Mouse (Mus musculus): ENCODE data around the gene Tmem110. TPM values are rescaled to one million over a fixed set of nuclear protein-coding genes. Genes with fewer than 3 reads are reported as not detected.

Tmem110 gene
- 10 to 100 TPM; 18.7 to 21.0 TPM for total RNA-seq (2021)

DNA sequence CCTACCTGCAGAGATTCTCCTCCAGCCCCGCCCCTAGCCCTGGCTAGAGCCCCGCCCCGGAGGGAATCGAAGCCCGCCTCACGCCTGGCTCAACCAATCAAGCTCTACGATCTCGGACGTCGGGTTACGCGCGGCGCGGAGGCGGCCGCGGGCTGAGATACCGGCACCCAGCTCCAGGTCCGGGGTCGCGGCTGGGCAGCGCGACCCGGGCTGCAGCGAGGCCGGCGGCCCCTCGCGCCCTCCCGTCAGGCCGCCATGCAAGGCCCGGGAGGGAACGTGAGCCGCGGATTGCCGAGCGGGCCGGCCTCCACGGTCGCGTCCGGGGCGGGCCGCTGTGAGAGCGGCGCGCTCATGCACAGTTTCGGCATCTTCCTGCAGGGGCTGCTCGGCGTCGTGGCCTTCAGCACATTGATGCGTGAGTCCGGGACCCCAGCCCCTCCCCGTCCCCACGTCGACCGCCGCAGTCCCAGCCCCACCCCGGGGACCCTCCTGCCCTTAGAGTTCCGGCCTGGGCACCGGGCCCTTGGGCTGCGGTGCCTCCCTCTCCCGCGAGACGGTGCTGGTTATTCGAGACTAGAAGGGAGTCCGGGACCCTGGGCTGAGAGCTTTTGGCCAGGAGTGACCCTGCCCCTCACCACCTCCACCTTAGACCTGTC lies at the start of gene Tmem110:
TSS of gene Tmem110 (plus strand) at position 115 of the 656 bp plus-strand sequence.
- peak; percentile 87 to 89 for DNase-seq (ENCODE audit: low spot score in 2 of 2)
- intact Hi-C loops (cut with DNase I), result loop anchor here (5.0 kb wide), 1 partner anchor 42 kb away; no protein-coding TSS in a partner anchor

DNA sequence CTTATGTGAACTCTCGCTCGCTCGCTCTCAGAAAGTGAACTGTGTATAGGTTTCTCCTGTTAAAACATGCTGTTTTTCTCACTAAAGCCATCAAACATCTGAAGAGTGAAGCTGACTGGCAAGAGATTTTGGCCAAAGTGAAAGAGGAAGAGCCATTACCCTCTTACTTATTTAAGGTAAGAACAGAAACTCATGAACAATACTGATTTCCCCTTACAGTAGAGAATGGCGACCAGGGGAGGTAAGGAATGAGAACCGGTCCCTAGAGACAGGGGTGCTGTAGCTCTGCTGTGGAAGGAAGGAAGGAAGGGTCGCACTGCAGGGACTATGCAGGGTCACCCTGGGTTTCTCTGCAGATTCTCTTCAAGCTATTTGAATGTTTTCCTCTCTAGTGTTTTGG lies 40.8 kb upstream of the Tmem110 start:
- no peak for DNase-seq (ENCODE audit: low spot score in 2 of 2)
- intact Hi-C loops (cut with DNase I), result no loop called here

- peak; percentile 33 to 82 for DNase-seq (ENCODE audit: low spot score in 2 of 2)
- intact Hi-C loops (cut with DNase I), result no loop called here
These were observed 35.9 kb upstream of the Tmem110 start for GRCm38 (mm10) chr14:30789471-30789870.

- DNase-seq (ENCODE audit: low spot score in 2 of 2), result no peak
- intact Hi-C loops (cut with DNase I), result no loop called here
These were observed 32.5 kb upstream of the Tmem110 start for GRCm38 (mm10) chr14:30792871-30793270.

DNA sequence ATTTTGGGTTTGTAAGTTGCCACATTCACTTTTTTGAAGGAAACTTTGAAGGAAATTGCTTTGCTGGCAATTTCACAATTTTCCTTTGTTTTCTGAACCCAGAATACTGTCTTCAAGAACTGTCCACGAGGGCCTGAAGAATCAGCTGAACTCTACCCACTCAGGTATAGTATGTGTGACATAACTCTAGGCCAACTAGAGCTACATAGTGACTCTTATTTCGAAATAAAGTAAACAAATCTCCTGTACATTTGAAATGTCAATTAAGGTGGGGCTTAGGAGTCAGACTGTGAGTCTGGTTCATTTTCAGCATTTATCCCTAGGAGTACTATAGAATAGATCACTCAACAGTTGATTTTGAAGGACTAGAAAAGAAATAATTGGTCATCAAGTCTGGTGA lies 23.6 kb upstream of the Tmem110 start:
- DNase-seq (ENCODE audit: low spot score in 2 of 2), result no peak
- intact Hi-C loops (cut with DNase I), result no loop called here

DNA sequence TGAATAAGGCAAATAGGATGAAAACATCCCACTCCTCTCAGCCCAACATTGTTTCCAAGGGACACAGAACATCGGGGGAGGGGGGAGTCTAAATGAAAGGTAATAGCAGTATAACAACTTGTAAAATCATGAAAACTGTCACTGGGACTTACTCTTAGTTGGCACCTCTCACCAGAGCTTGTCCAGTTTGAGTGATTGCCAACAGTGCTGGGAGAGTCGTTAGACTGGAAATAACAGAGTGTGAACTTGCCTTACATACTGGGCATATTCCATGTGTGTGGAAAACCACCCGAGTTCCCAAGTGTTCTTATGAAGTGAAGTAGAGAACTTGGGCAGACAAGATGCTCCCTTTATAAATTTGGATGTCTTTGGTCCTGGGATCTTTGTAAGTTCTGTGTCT lies 4.3 kb upstream of the Tmem110 start:
- no peak for DNase-seq (ENCODE audit: low spot score in 2 of 2)
- intact Hi-C loops (cut with DNase I), result no loop called here

DNA sequence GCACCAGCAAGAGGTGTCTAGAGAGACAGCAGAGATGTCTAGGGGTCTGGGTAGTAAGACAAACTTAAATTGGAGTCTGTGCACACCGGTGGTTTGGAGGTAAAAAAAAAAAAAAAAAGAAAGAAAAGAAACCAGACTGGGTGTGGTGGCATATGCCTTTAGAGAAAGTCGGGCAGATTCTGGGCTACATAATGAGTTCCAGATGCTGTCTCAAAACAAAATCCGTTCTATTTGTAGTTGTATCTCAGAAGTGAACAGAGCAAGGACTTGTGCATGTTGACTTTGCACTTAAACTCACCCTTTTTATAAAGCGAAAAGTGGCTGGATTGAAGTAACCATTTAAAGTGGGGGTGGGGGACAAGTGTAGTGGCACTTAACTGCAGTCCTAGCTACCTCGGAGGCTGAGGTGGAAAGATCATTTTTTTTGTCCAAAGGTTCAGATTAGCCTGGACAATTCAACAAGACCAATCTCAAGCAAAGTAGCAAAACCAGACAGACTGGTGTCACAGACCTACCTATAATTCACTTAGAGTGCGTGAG lies 864 bp upstream of the Tmem110 start:
- intact Hi-C loops (cut with DNase I), result no loop called here
- DNase-seq (ENCODE audit: low spot score in 2 of 2), result no peak

- intact Hi-C loops (cut with DNase I), result loop anchor here (5.0 kb wide), 1 partner anchor 42 kb away; no protein-coding TSS in a partner anchor
- DNase-seq (ENCODE audit: low spot score in 2 of 2), result no peak
These were observed 342 bp upstream of the Tmem110 start for GRCm38 (mm10) chr14:30825021-30825475.

GRCm38 (mm10) chr14:30826174-30827140 lies 1.1 kb downstream of the Tmem110 start:
- intact Hi-C loops (cut with DNase I), result loop anchor here (5.0 kb wide), 1 partner anchor 41 kb away; no protein-coding TSS in a partner anchor
- DNase-seq (ENCODE audit: low spot score in 2 of 2), result no peak

GRCm38 (mm10) chr14:30827480-30827879 lies 2.1 kb downstream of the Tmem110 start:
- intact Hi-C loops (cut with DNase I), result loop anchor here (5.0 kb wide), 1 partner anchor 40 kb away; no protein-coding TSS in a partner anchor
- no peak for DNase-seq (ENCODE audit: low spot score in 2 of 2)

DNA sequence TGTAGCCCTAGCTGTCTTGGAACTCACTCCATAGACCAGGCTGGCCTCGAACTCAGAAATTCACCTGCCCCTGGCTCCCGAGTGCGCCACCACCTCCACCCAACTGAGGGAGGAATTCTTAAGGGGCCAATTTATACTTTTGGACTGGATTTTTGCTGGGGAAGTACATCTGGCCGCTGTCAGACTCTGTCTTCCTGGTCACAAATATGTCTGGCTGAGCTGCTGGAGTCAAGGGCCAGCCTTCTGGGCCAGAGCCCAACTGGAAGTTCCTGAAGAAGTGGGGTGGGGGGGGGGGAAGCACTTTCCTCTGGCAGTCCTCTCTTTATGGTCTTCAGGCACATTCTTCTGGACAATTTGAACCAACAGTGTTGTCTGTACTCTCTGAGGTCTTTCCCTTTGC lies 2.7 kb downstream of the Tmem110 start:
- no peak for DNase-seq (ENCODE audit: low spot score in 2 of 2)
- intact Hi-C loops (cut with DNase I), result loop anchor here (5.0 kb wide), 1 partner anchor 39 kb away; no protein-coding TSS in a partner anchor

GRCm38 (mm10) chr14:30828635-30829460 lies 3.5 kb downstream of the Tmem110 start:
- DNase-seq (ENCODE audit: low spot score in 2 of 2), result no peak
- intact Hi-C loops (cut with DNase I), result loop anchor here (5.0 kb wide), 1 partner anchor 38 kb away; no protein-coding TSS in a partner anchor

- no peak for DNase-seq (ENCODE audit: low spot score in 2 of 2)
These were observed 12.1 kb downstream of the Tmem110 start for GRCm38 (mm10) chr14:30837416-30837996.

DNA sequence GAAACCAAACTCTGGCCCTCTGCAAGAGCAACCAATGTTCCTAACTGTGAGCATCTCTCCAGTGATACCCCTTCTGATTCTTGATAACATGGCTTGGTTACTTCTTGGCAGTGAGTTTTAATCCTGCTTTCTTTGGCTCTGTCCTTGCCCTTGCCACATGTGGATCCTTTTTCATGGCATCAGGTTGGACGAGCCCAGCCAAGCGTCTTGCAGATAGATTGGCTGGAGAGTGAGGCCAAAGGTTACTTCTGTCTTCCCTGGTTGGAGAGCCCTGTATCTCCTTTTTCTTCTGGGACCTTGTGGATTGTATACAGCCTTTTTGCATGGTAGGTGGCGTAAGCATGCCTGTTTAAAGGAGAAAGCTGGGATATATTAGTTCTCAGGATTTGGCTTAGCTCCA lies 18.3 kb downstream of the Tmem110 start:
- intact Hi-C loops (cut with DNase I), result no loop called here
- no peak for DNase-seq (ENCODE audit: low spot score in 2 of 2)

More at GRCm38 (mm10) chr14:30837416-30837996, 12.1 kb downstream of the Tmem110 start:
- intact Hi-C loops (cut with DNase I), result no loop called here

DNA sequence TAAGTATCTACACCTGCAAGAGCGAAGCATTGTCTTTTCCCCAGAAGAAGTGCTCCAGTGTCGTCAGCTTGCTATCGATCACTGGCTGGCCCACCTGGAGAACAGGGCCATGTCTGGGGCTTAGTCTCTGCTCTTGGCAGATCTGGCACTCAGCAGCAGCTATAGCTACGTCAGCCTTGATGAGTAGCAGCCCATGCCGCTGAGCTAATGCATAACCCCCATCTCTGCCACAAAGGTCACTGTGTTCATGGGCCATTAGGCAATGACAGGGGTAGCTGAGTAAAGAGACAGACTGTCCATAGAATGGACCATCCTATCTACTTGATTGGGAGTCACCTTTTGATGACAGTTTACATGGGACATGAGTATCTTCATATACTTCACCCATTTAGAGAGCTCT lies 25.1 kb downstream of the Tmem110 start:
- intact Hi-C loops (cut with DNase I), result no loop called here
- DNase-seq (ENCODE audit: low spot score in 2 of 2), result no peak

DNA sequence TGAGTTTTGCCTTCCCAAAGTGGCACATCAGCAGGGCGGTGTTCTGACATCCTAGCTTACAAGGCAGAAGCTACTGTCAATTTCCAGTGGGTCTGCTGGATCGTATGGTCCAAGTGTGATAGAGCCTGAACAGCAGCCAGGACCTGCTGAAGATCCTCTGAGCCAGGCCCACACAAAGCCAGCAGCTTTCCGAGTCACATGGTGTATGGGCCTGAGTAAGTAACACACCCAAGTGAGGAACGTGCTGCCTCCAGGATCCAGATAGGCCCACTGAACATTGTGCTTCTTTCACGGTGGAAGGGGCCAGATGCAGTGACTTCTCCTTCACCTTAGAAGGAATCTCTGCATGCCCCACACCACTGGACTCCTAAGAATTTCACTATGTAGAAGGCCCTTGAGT lies 26.9 kb downstream of the Tmem110 start:
- no peak for DNase-seq (ENCODE audit: low spot score in 2 of 2)
- intact Hi-C loops (cut with DNase I), result no loop called here

- intact Hi-C loops (cut with DNase I), result no loop called here
- DNase-seq (ENCODE audit: low spot score in 2 of 2), result no peak
These were observed 29.9 kb downstream of the Tmem110 start for GRCm38 (mm10) chr14:30855316-30855715.

- intact Hi-C loops (cut with DNase I), result no loop called here
- DNase-seq (ENCODE audit: low spot score in 2 of 2), result peak in 1 of 2 experiments; percentile 52
These were observed 31.6 kb downstream of the Tmem110 start for GRCm38 (mm10) chr14:30856885-30857507.

Measured in left cerebral cortex, postnatal 25 days (tissue).